Mouse (Mus musculus) midbrain, embryonic 10.5 days (tissue): ENCODE data around the gene Spag5. TPM values are rescaled to one million over a fixed set of nuclear protein-coding genes. Genes with fewer than 3 reads are reported as not detected.

Experiments used
- DNase-seq: peaks from one replicate; pipeline ENCODE4 v3.0.0-alpha.2; 2017; ENCODE audit warnings: low spot score
- H3K27ac ChIP-seq: fragments of 300-500 bp; sonication (generic); replicated peaks from 2 replicates; pipeline ENCODE4 v1.5.1; 2016; ENCODE audit warnings: mild to moderate bottlenecking
- H3K27me3 ChIP-seq: fragments of 300-500 bp; sonication (generic); 2 replicates; pipeline ENCODE4 v1.6.1; 2016; ENCODE audit warnings: low read depth, mild to moderate bottlenecking; ENCODE audit not compliant: poor library complexity, severe bottlenecking
- H3K36me3 ChIP-seq: fragments of 300-500 bp; sonication (generic); 2 replicates; pipeline ENCODE4 v1.6.1; 2016; ENCODE audit warnings: mild to moderate bottlenecking, moderate library complexity
- H3K4me1 ChIP-seq: fragments of 300-500 bp; sonication (generic); 2 replicates; pipeline ENCODE4 v1.6.1; 2016
- H3K4me3 ChIP-seq: fragments of 300-500 bp; sonication (generic); 2 replicates; pipeline ENCODE4 v1.5.1; 2016; ENCODE audit warnings: mild to moderate bottlenecking, moderate library complexity
- H3K9me3 ChIP-seq: fragments of 300-500 bp; sonication (generic); replicated peaks from 2 replicates; pipeline ENCODE4 v1.6.1; 2016; ENCODE audit warnings: mild to moderate bottlenecking
- WGBS: fragments of 180-500 bp; shearing (Covaris S2); methylation state at CpG from one replicate; pipeline ENCODE4 v1.1.7; 2016; 5-methylcytosine and 5-hydroxymethylcytosine counted together
- polyA plus RNA-seq: library from polyadenylated mRNA; unstranded; fragments of >200 nt; fragmentation: Nextera tagmentation; extraction: Ambion mirVana; gene quantifications from 2 replicates; pipeline ENCODE4 v1.2.1, GENCODE M21; 2016

Gene Spag5
- polyA plus RNA-seq, 1 experiment from 2014 or later: 63.4 TPM

DNA sequence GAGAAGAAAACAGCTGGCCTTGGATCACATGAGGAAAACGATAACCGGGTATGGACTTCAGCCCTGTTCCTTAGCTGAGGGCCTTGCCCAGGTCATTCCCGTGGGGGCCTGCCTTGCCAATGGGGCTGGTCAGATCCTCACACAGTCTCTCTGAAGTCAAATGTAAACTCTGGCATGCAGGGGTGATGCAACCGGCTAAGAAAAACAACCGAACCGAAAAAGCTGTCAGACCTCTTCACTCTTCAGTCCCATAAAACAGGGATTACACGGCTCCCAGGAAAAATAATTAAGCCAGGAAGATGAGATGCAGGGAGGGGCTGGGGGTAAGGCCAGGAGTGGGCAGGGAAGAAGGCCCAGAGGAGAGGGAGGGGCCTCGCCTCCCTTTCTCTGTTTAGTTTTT, 62.8 kb downstream of the Spag5 start:
- Histone ChIP-seq H3K4me3 (no peak overlapping the region), H3K9me3 (no peaks in the 10 kb centered on the region), H3K4me1 (peaks cover 19% of the 10 kb centered on the region), H3K36me3 (no peaks in the 10 kb centered on the region), H3K27ac (no peak overlapping the region), H3K27me3 (peaks cover 7% of the 10 kb centered on the region)
- 58% methylated on average over 8 of the region's 8 CpGs for WGBS
- DNase-seq: no peak

- Histone ChIP-seq H3K4me1 (peaks cover 17% of the 10 kb centered on the region; the same call in 1 of the 2 replicates), H3K4me3 (no peak overlapping the region), H3K36me3 (no peaks in the 10 kb centered on the region), H3K9me3 (no peaks in the 10 kb centered on the region), H3K27me3 (no peaks in the 10 kb centered on the region), H3K27ac (no peak overlapping the region)
- 92% methylated on average over 15 of the region's 15 CpGs for WGBS
- no peak for DNase-seq
Measured at GRCm38 (mm10) chr11:78367456-78368225, 66.3 kb downstream of the Spag5 start.

GRCm38 (mm10) chr11:78370389-78370788, 69.1 kb downstream of the Spag5 start:
- 52% methylated on average over 1 of the region's 1 CpGs for WGBS

DNA sequence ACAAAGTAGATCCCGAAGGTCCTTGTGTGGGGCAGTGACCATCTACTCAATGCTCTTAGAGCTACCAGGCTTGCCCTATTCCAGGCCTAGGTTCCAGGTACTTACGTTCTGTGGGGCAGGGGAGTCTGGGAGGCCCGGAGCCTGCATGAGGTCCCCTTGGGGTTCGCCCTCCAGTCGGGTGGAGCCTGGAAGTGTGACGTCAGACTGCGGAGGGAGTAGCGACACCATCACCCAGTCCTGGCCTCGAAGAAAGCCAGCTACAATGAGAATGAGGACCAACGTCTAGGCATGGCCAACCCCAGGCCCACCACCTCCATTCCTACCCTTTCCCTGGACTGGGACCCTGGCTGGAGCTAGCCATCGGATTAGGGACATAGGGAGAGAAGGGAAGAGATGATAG, 70.4 kb downstream of the Spag5 start:
- Histone ChIP-seq H3K4me1 (peaks cover 22% of the 10 kb centered on the region; the same call in 1 of the 2 replicates), H3K9me3 (no peaks in the 10 kb centered on the region), H3K4me3 (no peak overlapping the region), H3K36me3 (no peaks in the 10 kb centered on the region), H3K27me3 (no peaks in the 10 kb centered on the region), H3K27ac (no peak overlapping the region)
- 89% methylated on average over 11 of the region's 11 CpGs for WGBS
- DNase-seq: no peak

More at GRCm38 (mm10) chr11:78370389-78370788, 69.1 kb downstream of the Spag5 start:
- H3K27ac ChIP-seq: no peak overlapping the region
- DNase-seq: no peak
- H3K36me3 ChIP-seq: no peaks in the 10 kb centered on the region
- peaks cover 22% of the 10 kb centered on the region; the same call in 1 of the 2 replicates for H3K4me1 ChIP-seq
- H3K27me3 ChIP-seq: no peaks in the 10 kb centered on the region
- H3K9me3 ChIP-seq: no peaks in the 10 kb centered on the region
- H3K4me3 ChIP-seq: no peak overlapping the region

Other genes starting within 250 kb of the Spag5 start
- 39.3 and 39.7 TPM in 2 replicates for gene Eral1, start 221.1 kb upstream of the Spag5 start, polyA plus RNA-seq
- gene Fam222b, start 206.9 kb upstream of the Spag5 start, polyA plus RNA-seq: 27.6 and 32.8 TPM in 2 replicates
- gene Traf4, start 135.9 kb upstream of the Spag5 start, polyA plus RNA-seq: 96.3 and 109 TPM in 2 replicates
- 10.7 and 11.1 TPM in 2 replicates for gene Nek8, start 124.9 kb upstream of the Spag5 start, polyA plus RNA-seq
- gene Tlcd1, start 124.8 kb upstream of the Spag5 start, polyA plus RNA-seq: 8.8 and 11.1 TPM in 2 replicates
- 953 and 1,066 TPM in 2 replicates for gene Rpl23a, start 117.9 kb upstream of the Spag5 start, polyA plus RNA-seq
- 75.0 and 83.8 TPM in 2 replicates for gene Rab34, start 113.1 kb upstream of the Spag5 start, polyA plus RNA-seq
- 0.96 and 1.6 TPM in 2 replicates for gene Proca1, start 108.1 kb upstream of the Spag5 start, polyA plus RNA-seq
- 51.0 and 52.9 TPM in 2 replicates for gene Sdf2, start 55.8 kb upstream of the Spag5 start, polyA plus RNA-seq
- gene Supt6, start 55.5 kb upstream of the Spag5 start, polyA plus RNA-seq: 31.9 and 35.9 TPM in 2 replicates
- 62.8 and 69.7 TPM in 2 replicates for gene 2610507B11Rik, start 39.8 kb upstream of the Spag5 start, polyA plus RNA-seq
- 0.34 and 0.43 TPM in 2 replicates for gene BC030499, start 10.7 kb upstream of the Spag5 start, polyA plus RNA-seq
- gene Aldoc, start 21.4 kb downstream of the Spag5 start, polyA plus RNA-seq: 1.5 and 1.6 TPM in 2 replicates
- 74.0 and 78.5 TPM in 2 replicates for gene Pigs, start 26.9 kb downstream of the Spag5 start, polyA plus RNA-seq
- gene Unc119, start 42.0 kb downstream of the Spag5 start, polyA plus RNA-seq: 57.7 and 61.7 TPM in 2 replicates
- not detected in 2 replicates for gene Foxn1, start 85.0 kb downstream of the Spag5 start, polyA plus RNA-seq
- not detected in 2 replicates for gene Slc13a2, start 120.7 kb downstream of the Spag5 start, polyA plus RNA-seq
- 23.2 and 27.1 TPM in 2 replicates for gene Slc46a1, start 164.2 kb downstream of the Spag5 start, polyA plus RNA-seq
- gene Sarm1, start 196.2 kb downstream of the Spag5 start, polyA plus RNA-seq: 16.9 and 23.9 TPM in 2 replicates
- gene Vtn, start 197.6 kb downstream of the Spag5 start, polyA plus RNA-seq: 116 and 119 TPM in 2 replicates
- 0.20 TPM in 1 of 2 replicates, not detected in the other for gene Sebox, start 201.9 kb downstream of the Spag5 start, polyA plus RNA-seq
- 81.8 and 88.8 TPM in 2 replicates for gene Tmem199, start 210.6 kb downstream of the Spag5 start, polyA plus RNA-seq
- 148 and 157 TPM in 2 replicates for gene Poldip2, start 210.7 kb downstream of the Spag5 start, polyA plus RNA-seq
- gene Tnfaip1, start 234.8 kb downstream of the Spag5 start, polyA plus RNA-seq: 85.1 and 89.6 TPM in 2 replicates
- 83.4 and 84.5 TPM in 2 replicates for gene Ift20, start 234.8 kb downstream of the Spag5 start, polyA plus RNA-seq
- 91.6 and 110 TPM in 2 replicates for gene Tmem97, start 249.2 kb downstream of the Spag5 start, polyA plus RNA-seq